Mouse (Mus musculus) heart, adult 2 months (tissue): Measurements from ENCODE around the gene Rfc2. TPM values are rescaled to one million over a fixed set of nuclear protein-coding genes. Genes with fewer than 3 reads are reported as not detected.

Experiments
- DNase-seq, 2 experiments: peaks; one replicate each; pipeline ENCODE4 v3.0.0; 2021
- H3K27ac ChIP-seq: fragments of 200-600 bp; 2 replicates; pipeline ENCODE4 v1.8.1; 2022
- H3K27me3 ChIP-seq: fragments of 200-500 bp; 2 replicates; pipeline ENCODE4 v1.6.1; 2012; ENCODE audit warnings: mild to moderate bottlenecking, low read length, inconsistent platforms, mixed read lengths; ENCODE audit not compliant: control insufficient read depth, insufficient read depth
- H3K36me3 ChIP-seq: fragments of 200-500 bp; 2 replicates; pipeline ENCODE4 v1.6.1; 2012; ENCODE audit warnings: low read length, inconsistent platforms; ENCODE audit not compliant: control insufficient read depth, insufficient read depth
- H3K4me1 ChIP-seq: fragments of 200-500 bp; 2 replicates; pipeline ENCODE4 v1.6.1; 2011; ENCODE audit warnings: low read length; ENCODE audit not compliant: control insufficient read depth, insufficient read depth
- H3K4me3 ChIP-seq: fragments of 200-600 bp; 2 replicates; pipeline ENCODE4 v1.8.1; 2022
- H3K79me2 ChIP-seq: fragments of 200-500 bp; replicated peaks from 2 replicates; pipeline ENCODE4 v1.6.1; 2012; ENCODE audit warnings: mild to moderate bottlenecking, inconsistent platforms, low read length, moderate library complexity, mixed read lengths; ENCODE audit not compliant: control insufficient read depth, insufficient read depth
- H3K9ac ChIP-seq: fragments of 200-500 bp; 2 replicates; pipeline ENCODE4 v1.6.1; 2012; ENCODE audit warnings: low read depth, mild to moderate bottlenecking, control low read depth, inconsistent platforms, low read length, mixed read lengths
- CTCF ChIP-seq: fragments of 200-600 bp; IDR thresholded peaks from 2 replicates; pipeline ENCODE4 v1.8.1; 2022; ENCODE audit warnings: antibody characterized with exemption, mild to moderate bottlenecking, moderate library complexity
- EP300 ChIP-seq: fragments of 200-500 bp; IDR thresholded peaks from 2 replicates; pipeline ENCODE4 v1.6.1; 2011; ENCODE audit warnings: low read depth, low read length, control low read depth; ENCODE audit not compliant: insufficient read depth
- POLR2A ChIP-seq: fragments of 200-500 bp; IDR thresholded peaks from 2 replicates; pipeline ENCODE4 v1.6.1; 2011; ENCODE audit warnings: mild to moderate bottlenecking, low read depth, low read length, control low read depth; ENCODE audit not compliant: insufficient read depth
- WGBS: fragments of 180-500 bp; shearing (Covaris S2); methylation state at CpG from one replicate; pipeline ENCODE4 v1.1.7; 2018; 5-methylcytosine and 5-hydroxymethylcytosine counted together
- intact Hi-C: fragments of 180-260 bp; cut with DNase I; formaldehyde crosslinking; loops from one replicate; pipeline ENCODE4 v1.15.1; 2025
- polyA plus RNA-seq: library from polyadenylated mRNA; depleted of rRNA; stranded (reverse); fragments of >200 nt; gene quantifications from 2 replicates; pipeline ENCODE4 v1.2.3, GENCODE M21; 2012
- total RNA-seq, 2 experiments: library from RNA; stranded (reverse); gene quantifications; 2 replicates each; pipeline ENCODE4 v1.2.3; 2021

Gene Rfc2
- total and polyA plus RNA-seq, 3 experiments, result 21.0 to 32.5 (median 24.6) TPM

DNA sequence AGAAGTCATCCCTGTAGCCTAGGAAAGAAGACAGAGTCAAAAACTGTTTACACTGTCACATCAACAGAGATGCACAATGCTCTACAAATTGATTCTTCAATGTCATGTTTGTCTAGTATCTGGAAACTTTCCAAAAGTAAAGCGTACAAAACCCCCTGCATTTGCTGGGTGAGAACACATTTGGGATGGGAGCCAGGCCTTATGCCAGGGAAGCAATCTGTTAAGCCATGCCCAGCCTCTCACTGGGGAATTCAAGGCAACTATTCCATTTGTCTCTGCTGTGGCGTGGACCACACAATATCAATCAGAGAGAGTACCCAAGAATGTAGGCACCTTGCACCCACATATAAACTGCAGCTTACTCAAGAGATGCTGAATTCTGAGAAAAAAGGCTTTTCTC is 40.9 kb downstream of the Rfc2 start:
- 77% methylated on average over 2 of the region's 2 CpGs for WGBS
- no peaks in the 10 kb centered on the region for H3K4me1 ChIP-seq
- intact Hi-C loops, result no loop called here
- H3K4me3 ChIP-seq, result no peak overlapping the region
- H3K36me3 ChIP-seq, result no peaks in the 10 kb centered on the region
- no peaks in the 10 kb centered on the region for H3K79me2 ChIP-seq
- no peak overlapping the region for H3K9ac ChIP-seq
- H3K27me3 ChIP-seq, result no peaks in the 10 kb centered on the region
- no peak for TF ChIP-seq EP300
- no peak for TF ChIP-seq POLR2A
- TF ChIP-seq CTCF, result no peak
- no peak for DNase-seq
- H3K27ac ChIP-seq, result no peak overlapping the region

GRCm38 (mm10) chr5:134629508-134629907 is 48.3 kb downstream of the Rfc2 start:
- Histone ChIP-seq H3K4me1 (peaks cover 13% of the 10 kb centered on the region), H3K27me3 (no peaks in the 10 kb centered on the region), H3K79me2 (peaks cover 5% of the 10 kb centered on the region), H3K9ac (no peak overlapping the region), H3K27ac (no peak overlapping the region), H3K4me3 (no peak overlapping the region), H3K36me3 (peaks cover 14% of the 10 kb centered on the region)
- no peak for TF ChIP-seq EP300
- no peak for TF ChIP-seq POLR2A
- no peak for TF ChIP-seq CTCF
- no peak for DNase-seq
- 37% methylated on average over 4 of the region's 4 CpGs for WGBS
- intact Hi-C loops, result no loop called here

DNA sequence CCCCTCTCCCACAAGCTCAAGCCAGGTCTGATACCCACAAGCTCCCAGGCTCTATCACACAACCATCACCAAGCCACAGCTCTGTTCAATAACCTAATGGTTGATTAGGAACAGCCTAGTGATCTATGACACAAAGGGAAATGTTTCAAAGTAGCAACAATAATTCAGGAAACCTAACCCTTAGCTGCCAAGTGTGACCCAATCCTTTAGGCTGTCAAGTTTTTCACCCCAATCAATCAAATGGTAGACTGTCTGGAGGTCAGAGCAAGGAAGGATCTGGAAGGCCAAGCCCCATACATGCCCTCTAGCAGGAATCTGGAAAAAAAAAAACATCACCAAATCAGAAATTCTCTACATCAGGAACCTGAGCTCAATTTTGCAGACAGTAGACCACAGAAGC is 49.7 kb downstream of the Rfc2 start:
- H3K27me3 ChIP-seq, result no peaks in the 10 kb centered on the region
- H3K79me2 ChIP-seq, result peaks cover 9% of the 10 kb centered on the region
- DNase-seq, result no peak
- no peak overlapping the region for H3K9ac ChIP-seq
- peaks cover 22% of the 10 kb centered on the region for H3K36me3 ChIP-seq
- H3K4me1 ChIP-seq, result peaks cover 16% of the 10 kb centered on the region
- H3K27ac ChIP-seq, result no peak overlapping the region
- intact Hi-C loops, result no loop called here
- no peak for TF ChIP-seq CTCF
- no peak for TF ChIP-seq EP300
- TF ChIP-seq POLR2A, result no peak
- H3K4me3 ChIP-seq, result no peak overlapping the region

- Histone ChIP-seq H3K9ac (no peak overlapping the region), H3K27me3 (no peaks in the 10 kb centered on the region), H3K4me3 (no peak overlapping the region), H3K4me1 (peaks cover 19% of the 10 kb centered on the region), H3K27ac (no peak overlapping the region), H3K79me2 (peaks cover 11% of the 10 kb centered on the region), H3K36me3 (peaks cover 32% of the 10 kb centered on the region)
- TF ChIP-seq EP300 (no peak), CTCF (no peak), POLR2A (no peak)
- DNase-seq, result no peak
- WGBS, result 23% methylated on average over 2 of the region's 2 CpGs
- intact Hi-C loops, result no loop called here
These were observed 51.7 kb downstream of the Rfc2 start for GRCm38 (mm10) chr5:134632841-134633240.

- Histone ChIP-seq H3K4me3 (peak overlapping the region; percentile 97), H3K9ac (peak overlapping the region; percentile 97), H3K36me3 (peaks cover 26% of the 10 kb centered on the region), H3K4me1 (peaks cover 8% of the 10 kb centered on the region), H3K27ac (peak overlapping the region; percentile 97), H3K27me3 (no peaks in the 10 kb centered on the region), H3K79me2 (peaks cover 9% of the 10 kb centered on the region)
- TF ChIP-seq EP300 (no peak), CTCF (no peak), POLR2A (no peak)
- intact Hi-C loops, result loop anchor here (2.0 kb wide), 2 partner anchors 41 to 55 kb away; no protein-coding TSS in a partner anchor
- DNase-seq, result no peak
- 5% methylated on average over 5 of the region's 5 CpGs for WGBS
These were observed 56.7 kb downstream of the Rfc2 start for GRCm38 (mm10) chr5:134637820-134638367.

GRCm38 (mm10) chr5:134638461-134639268 is 57.5 kb downstream of the Rfc2 start:
- peaks cover 5% of the 10 kb centered on the region for H3K4me1 ChIP-seq
- no peaks in the 10 kb centered on the region for H3K27me3 ChIP-seq
- DNase-seq, result no peak
- H3K79me2 ChIP-seq, result peaks cover 9% of the 10 kb centered on the region
- intact Hi-C loops, result loop anchor here (2.0 kb wide), 2 partner anchors 40 to 56 kb away; no protein-coding TSS in a partner anchor
- peak overlapping the region; percentile 97 for H3K9ac ChIP-seq
- peak overlapping the region; percentile 97 for H3K4me3 ChIP-seq
- TF ChIP-seq EP300 (no peak), POLR2A (no peak), CTCF (no peak)
- H3K27ac ChIP-seq, result peak overlapping the region; percentile 97
- WGBS, result under 1% methylated on average over 85 of the region's 85 CpGs
- H3K36me3 ChIP-seq, result peaks cover 26% of the 10 kb centered on the region
